Mouse (Mus musculus) kidney, adult 2 months (tissue): ENCODE data around the gene Apopt1.

Experiments used
- CTCF ChIP-seq: fragments of 200-500 bp; conservative IDR thresholded peaks from 2 replicates; pipeline ENCODE4 v1.5.1; 2011; ENCODE audit warnings: low read depth, mild to moderate bottlenecking, control low read depth, low read length, moderate library complexity, mixed read lengths; ENCODE audit not compliant: insufficient read depth, insufficient read length
- POLR2A ChIP-seq: fragments of 200-500 bp; IDR thresholded peaks from one replicate; pipeline ENCODE4 v1.6.1; 2011; ENCODE audit warnings: low read depth, low read length, control low read depth

- TF ChIP-seq POLR2A = no peak
- peak; percentile 67 for TF ChIP-seq CTCF
These were observed 9.6 kb downstream of the Apopt1 start for GRCm38 (mm10) chr12:111722654-111723053.
